Mouse (Mus musculus) hindbrain, embryonic 15.5 days (tissue): ENCODE measurements at regions not wholly inside any gene's neighbourhood (a gene's known extent, or its start where the extent isn't known, plus 50 kb on each side); places are given as distances from the start of the nearest gene placed in this dataset.
A peak's percentile ranks its signal among the peaks of the same experiment; 100 is the strongest.

Experiments used
- ATAC-seq: fragments of 200-750 bp; cut with Nextera tagmentation; 2 replicates; pipeline ENCODE4 v1.8.0; 2017; ENCODE audit warnings: low read depth, moderate number of reproducible peaks, moderate TSS enrichment; ENCODE audit not compliant: low FRiP score
- H3K27ac ChIP-seq: fragments of 300-500 bp; sonication (generic); replicated peaks from 2 replicates; pipeline ENCODE4 v1.5.1; 2015; ENCODE audit warnings: mild to moderate bottlenecking, inconsistent platforms
- H3K27me3 ChIP-seq: fragments of 300-500 bp; sonication (generic); 2 replicates; pipeline ENCODE4 v1.6.1; 2015; ENCODE audit warnings: control low read depth, inconsistent platforms
- H3K36me3 ChIP-seq: fragments of 300-500 bp; sonication (generic); 2 replicates; pipeline ENCODE4 v1.6.1; 2015; ENCODE audit warnings: control low read depth, inconsistent platforms
- H3K4me1 ChIP-seq: fragments of 300-500 bp; sonication (generic); replicated peaks from 2 replicates; pipeline ENCODE4 v1.6.1; 2015; ENCODE audit warnings: control low read depth, inconsistent platforms
- H3K4me2 ChIP-seq: fragments of 300-500 bp; sonication (generic); 2 replicates; pipeline ENCODE4 v1.6.1; 2015; ENCODE audit warnings: moderate library complexity, mild to moderate bottlenecking, inconsistent platforms
- H3K4me3 ChIP-seq: fragments of 300-500 bp; sonication (generic); 2 replicates; pipeline ENCODE4 v1.5.1; 2015; ENCODE audit warnings: mild to moderate bottlenecking, inconsistent platforms
- H3K9ac ChIP-seq: fragments of 300-500 bp; sonication (generic); 2 replicates; pipeline ENCODE4 v1.6.1; 2015; ENCODE audit warnings: inconsistent platforms
- H3K9me3 ChIP-seq: fragments of 300-500 bp; sonication (generic); 2 replicates; pipeline ENCODE4 v1.6.1; 2016; ENCODE audit warnings: control low read depth, inconsistent platforms
- WGBS: fragments of 180-500 bp; shearing (Covaris S2); methylation state at CpG from one replicate; pipeline ENCODE4 v1.1.7; 2015; 5-methylcytosine and 5-hydroxymethylcytosine counted together

GRCm38 (mm10) chr12:25938856-25939255, 476.2 kb downstream of the Rnf144a start:
- H3K4me2 ChIP-seq: no peak overlapping the region
- H3K4me1 ChIP-seq: no peaks in the 10 kb centered on the region

GRCm38 (mm10) chr12:25934946-25935345, 480.1 kb downstream of the Rnf144a start:
- ATAC-seq: no peak
- Histone ChIP-seq H3K36me3 (no peaks in the 10 kb centered on the region), H3K27me3 (no peaks in the 10 kb centered on the region), H3K4me2 (no peak overlapping the region), H3K9ac (no peak overlapping the region), H3K27ac (no peak overlapping the region), H3K4me1 (no peaks in the 10 kb centered on the region), H3K9me3 (no peaks in the 10 kb centered on the region), H3K4me3 (no peak overlapping the region)
- 77% methylated on average over 5 of the region's 5 CpGs for WGBS

More at GRCm38 (mm10) chr12:25938856-25939255, 476.2 kb downstream of the Rnf144a start:
- Histone ChIP-seq H3K4me3 (no peak overlapping the region), H3K27ac (no peak overlapping the region), H3K9ac (no peak overlapping the region), H3K36me3 (no peaks in the 10 kb centered on the region), H3K9me3 (no peaks in the 10 kb centered on the region), H3K27me3 (no peaks in the 10 kb centered on the region)
- ATAC-seq: no peak
- 65% methylated on average over 6 of the region's 6 CpGs for WGBS

- Histone ChIP-seq H3K9ac (no peak overlapping the region), H3K27ac (no peak overlapping the region), H3K4me3 (no peak overlapping the region), H3K36me3 (no peaks in the 10 kb centered on the region), H3K9me3 (no peaks in the 10 kb centered on the region), H3K4me1 (no peaks in the 10 kb centered on the region), H3K27me3 (no peaks in the 10 kb centered on the region), H3K4me2 (no peak overlapping the region)
- ATAC-seq: no peak
- WGBS: 89% methylated on average over 3 of the region's 3 CpGs
These were observed 480.5 kb downstream of the Rnf144a start for GRCm38 (mm10) chr12:25934526-25934925.

- no peak overlapping the region for H3K9ac ChIP-seq
- peaks cover 20% of the 10 kb centered on the region for H3K4me1 ChIP-seq
- H3K27me3 ChIP-seq: no peaks in the 10 kb centered on the region
- H3K4me2 ChIP-seq: no peak overlapping the region
- peak; percentile 77 for ATAC-seq
- WGBS: 29% methylated on average over 5 of the region's 5 CpGs
- H3K4me3 ChIP-seq: no peak overlapping the region
- H3K27ac ChIP-seq: peak overlapping the region; percentile 58
- no peaks in the 10 kb centered on the region for H3K9me3 ChIP-seq
- no peaks in the 10 kb centered on the region for H3K36me3 ChIP-seq
These were observed 488.7 kb downstream of the Rnf144a start for GRCm38 (mm10) chr12:25926367-25926766.

GRCm38 (mm10) chr12:25924526-25924925, 490.5 kb downstream of the Rnf144a start:
- ATAC-seq: peak; percentile 42; the same call in 1 of the 2 replicates
- H3K9ac ChIP-seq: no peak overlapping the region
- H3K27ac ChIP-seq: no peak overlapping the region
- H3K9me3 ChIP-seq: no peaks in the 10 kb centered on the region
- no peak overlapping the region for H3K4me3 ChIP-seq
- peaks cover 20% of the 10 kb centered on the region for H3K4me1 ChIP-seq
- H3K27me3 ChIP-seq: no peaks in the 10 kb centered on the region
- H3K36me3 ChIP-seq: no peaks in the 10 kb centered on the region
- WGBS: 31% methylated on average over 9 of the region's 9 CpGs
- H3K4me2 ChIP-seq: no peak overlapping the region

GRCm38 (mm10) chr12:25923772-25924171, 491.3 kb downstream of the Rnf144a start:
- no peak for ATAC-seq
- 95% methylated on average over 1 of the region's 1 CpGs for WGBS
- Histone ChIP-seq H3K4me3 (no peak overlapping the region), H3K4me2 (no peak overlapping the region), H3K36me3 (no peaks in the 10 kb centered on the region), H3K4me1 (peaks cover 20% of the 10 kb centered on the region), H3K27ac (no peak overlapping the region), H3K27me3 (no peaks in the 10 kb centered on the region), H3K9me3 (no peaks in the 10 kb centered on the region), H3K9ac (no peak overlapping the region)

- 88% methylated on average over 1 of the region's 1 CpGs for WGBS
- H3K36me3 ChIP-seq: no peaks in the 10 kb centered on the region
- no peaks in the 10 kb centered on the region for H3K9me3 ChIP-seq
- no peaks in the 10 kb centered on the region for H3K4me1 ChIP-seq
- no peak overlapping the region for H3K4me3 ChIP-seq
- H3K9ac ChIP-seq: no peak overlapping the region
- no peak for ATAC-seq
- no peak overlapping the region for H3K4me2 ChIP-seq
- no peak overlapping the region for H3K27ac ChIP-seq
- H3K27me3 ChIP-seq: no peaks in the 10 kb centered on the region
These were observed 509.4 kb downstream of the Rnf144a start for GRCm38 (mm10) chr12:25905614-25906013.

- 49% methylated on average over 3 of the region's 3 CpGs for WGBS
- Histone ChIP-seq H3K4me3 (no peak overlapping the region), H3K9me3 (no peaks in the 10 kb centered on the region), H3K4me2 (no peak overlapping the region), H3K27me3 (no peaks in the 10 kb centered on the region), H3K9ac (no peak overlapping the region), H3K4me1 (no peaks in the 10 kb centered on the region), H3K27ac (no peak overlapping the region), H3K36me3 (no peaks in the 10 kb centered on the region)
- no peak for ATAC-seq
These were observed 518.5 kb downstream of the Rnf144a start for GRCm38 (mm10) chr12:25896543-25896942.

- H3K4me3 ChIP-seq: no peak overlapping the region
- H3K27ac ChIP-seq: no peak overlapping the region
- no peak overlapping the region for H3K9ac ChIP-seq
- no peaks in the 10 kb centered on the region for H3K4me1 ChIP-seq
- no peak overlapping the region for H3K4me2 ChIP-seq
- no peak for ATAC-seq
- WGBS: 58% methylated on average over 1 of the region's 1 CpGs
- H3K27me3 ChIP-seq: no peaks in the 10 kb centered on the region
- H3K36me3 ChIP-seq: no peaks in the 10 kb centered on the region
- no peaks in the 10 kb centered on the region for H3K9me3 ChIP-seq
These were observed 519.4 kb downstream of the Rnf144a start for GRCm38 (mm10) chr12:25895691-25896090.

- 37% methylated on average over 4 of the region's 4 CpGs for WGBS
- Histone ChIP-seq H3K4me3 (no peak overlapping the region), H3K4me2 (no peak overlapping the region), H3K9me3 (no peaks in the 10 kb centered on the region), H3K27me3 (no peaks in the 10 kb centered on the region), H3K36me3 (no peaks in the 10 kb centered on the region), H3K4me1 (no peaks in the 10 kb centered on the region), H3K9ac (no peak overlapping the region), H3K27ac (no peak overlapping the region)
- no peak for ATAC-seq
These were observed 523.5 kb downstream of the Rnf144a start for GRCm38 (mm10) chr12:25891391-25892167.

- no peak overlapping the region for H3K9ac ChIP-seq
- no peaks in the 10 kb centered on the region for H3K9me3 ChIP-seq
- H3K4me2 ChIP-seq: no peak overlapping the region
- no peak overlapping the region for H3K27ac ChIP-seq
- ATAC-seq: no peak
- no peaks in the 10 kb centered on the region for H3K36me3 ChIP-seq
- H3K4me3 ChIP-seq: no peak overlapping the region
- no peaks in the 10 kb centered on the region for H3K4me1 ChIP-seq
- no peaks in the 10 kb centered on the region for H3K27me3 ChIP-seq
- 92% methylated on average over 1 of the region's 1 CpGs for WGBS
These were observed 524.3 kb downstream of the Rnf144a start for GRCm38 (mm10) chr12:25890722-25891121.

GRCm38 (mm10) chr12:25883771-25884171, 531.3 kb downstream of the Rnf144a start:
- Histone ChIP-seq H3K4me3 (no peak overlapping the region), H3K4me2 (no peak overlapping the region), H3K9me3 (no peaks in the 10 kb centered on the region), H3K36me3 (no peaks in the 10 kb centered on the region), H3K27me3 (no peaks in the 10 kb centered on the region), H3K27ac (no peak overlapping the region), H3K4me1 (no peaks in the 10 kb centered on the region), H3K9ac (no peak overlapping the region)
- WGBS: 78% methylated on average over 5 of the region's 5 CpGs
- ATAC-seq: no peak

- H3K4me2 ChIP-seq: no peak overlapping the region; the same call in 1 of the 2 replicates
- peak overlapping the region; percentile 76 for H3K27ac ChIP-seq
- no peak for ATAC-seq
- H3K27me3 ChIP-seq: no peaks in the 10 kb centered on the region
- H3K9ac ChIP-seq: no peak overlapping the region
- no peaks in the 10 kb centered on the region for H3K36me3 ChIP-seq
- no peaks in the 10 kb centered on the region for H3K9me3 ChIP-seq
- WGBS: 70% methylated on average over 4 of the region's 4 CpGs
- no peak overlapping the region for H3K4me3 ChIP-seq
- peaks cover 24% of the 10 kb centered on the region for H3K4me1 ChIP-seq
These were observed 543.2 kb downstream of the Rnf144a start for GRCm38 (mm10) chr12:25871816-25872215.
